Mouse (Mus musculus) A20 (cell line): ENCODE measurements around the gene Zfhx3.

Experiments
- DNase-seq: peaks from one replicate; pipeline ENCODE4 v3.0.0-alpha.2; 2011; ENCODE audit warnings: low read depth, low spot score

Gene Zfhx3

DNA sequence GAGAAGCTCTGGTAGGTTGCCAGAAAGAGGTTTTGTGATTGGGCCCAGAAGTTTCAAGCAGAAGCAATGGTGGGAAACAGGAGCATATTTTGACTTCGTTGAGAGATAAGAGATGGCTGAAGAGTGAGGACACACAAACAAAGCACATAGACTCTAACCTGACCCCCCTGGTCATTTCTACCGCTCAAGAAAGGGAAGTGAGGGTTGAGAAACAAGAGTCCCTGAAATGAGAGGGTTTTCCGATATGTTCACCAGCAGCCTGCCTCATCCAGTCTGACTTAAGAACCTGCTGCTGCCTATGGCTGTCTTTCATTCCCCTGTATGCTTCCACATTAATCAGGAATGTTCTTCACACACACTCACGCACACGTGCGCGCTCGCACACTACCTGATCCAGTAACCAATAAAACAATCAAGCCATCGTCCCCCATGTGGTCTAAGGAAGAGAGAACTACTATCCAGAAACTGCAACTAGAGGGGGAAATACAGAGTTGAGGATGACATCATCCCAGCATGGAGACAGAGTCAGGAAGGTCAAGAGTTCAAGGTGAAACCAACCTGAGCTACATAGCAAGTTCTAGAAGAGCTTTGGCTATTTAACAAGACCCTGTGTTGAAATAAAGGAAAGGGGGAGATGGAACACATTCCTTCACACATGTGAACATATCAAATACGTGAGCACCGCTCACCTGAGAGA lies 649.7 kb downstream of the Zfhx3 start:
- no peak for DNase-seq

DNA sequence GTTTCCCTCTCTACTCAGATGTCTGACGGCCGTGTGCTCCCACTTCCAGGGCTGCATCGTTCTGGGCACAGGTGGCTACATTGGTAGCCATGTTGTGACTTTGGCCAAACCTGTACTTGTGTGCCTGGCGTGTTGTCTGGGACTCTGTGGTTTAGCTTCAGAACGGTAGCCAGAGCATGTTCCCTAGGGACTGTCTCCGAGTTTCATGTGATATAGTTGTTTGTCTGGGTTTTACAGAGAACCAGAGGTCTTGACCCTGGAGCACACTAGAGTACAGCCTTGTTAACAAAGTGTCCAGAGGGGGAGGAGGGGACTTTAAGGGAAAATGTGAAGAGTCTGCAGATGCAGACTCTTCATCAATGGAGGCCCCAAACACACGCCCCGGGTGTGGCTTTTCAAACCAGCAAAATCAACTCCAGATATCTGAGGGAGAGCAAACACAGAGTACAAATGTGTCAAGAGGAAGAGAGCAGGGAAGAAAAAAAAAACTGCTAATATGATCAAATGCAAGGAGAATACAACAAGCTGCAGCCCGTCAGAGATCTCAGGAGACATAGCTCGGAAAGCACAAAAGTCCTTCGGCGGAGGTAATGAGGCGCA lies 650.6 kb downstream of the Zfhx3 start:
- DNase-seq = no peak

DNA sequence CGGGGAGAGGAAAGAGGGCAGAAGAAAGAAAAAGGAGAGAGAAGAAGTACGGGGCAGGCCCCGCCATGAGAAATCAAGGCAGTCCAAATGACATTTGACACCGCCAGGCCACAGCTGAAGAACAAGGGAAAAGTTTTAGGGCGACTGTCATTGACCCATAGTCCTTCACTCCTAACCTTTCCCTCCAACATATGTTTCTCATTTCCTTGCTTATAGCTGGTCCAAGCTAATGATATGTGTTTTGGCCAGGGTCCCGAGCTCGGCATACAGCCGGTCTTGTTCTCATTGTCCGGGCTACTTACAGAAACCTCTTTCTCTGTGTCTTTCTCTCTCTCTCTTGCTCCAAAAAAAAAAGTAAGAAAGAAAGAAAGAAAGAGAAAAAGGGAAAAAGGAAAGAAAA lies 651.4 kb downstream of the Zfhx3 start:
- DNase-seq = no peak

DNA sequence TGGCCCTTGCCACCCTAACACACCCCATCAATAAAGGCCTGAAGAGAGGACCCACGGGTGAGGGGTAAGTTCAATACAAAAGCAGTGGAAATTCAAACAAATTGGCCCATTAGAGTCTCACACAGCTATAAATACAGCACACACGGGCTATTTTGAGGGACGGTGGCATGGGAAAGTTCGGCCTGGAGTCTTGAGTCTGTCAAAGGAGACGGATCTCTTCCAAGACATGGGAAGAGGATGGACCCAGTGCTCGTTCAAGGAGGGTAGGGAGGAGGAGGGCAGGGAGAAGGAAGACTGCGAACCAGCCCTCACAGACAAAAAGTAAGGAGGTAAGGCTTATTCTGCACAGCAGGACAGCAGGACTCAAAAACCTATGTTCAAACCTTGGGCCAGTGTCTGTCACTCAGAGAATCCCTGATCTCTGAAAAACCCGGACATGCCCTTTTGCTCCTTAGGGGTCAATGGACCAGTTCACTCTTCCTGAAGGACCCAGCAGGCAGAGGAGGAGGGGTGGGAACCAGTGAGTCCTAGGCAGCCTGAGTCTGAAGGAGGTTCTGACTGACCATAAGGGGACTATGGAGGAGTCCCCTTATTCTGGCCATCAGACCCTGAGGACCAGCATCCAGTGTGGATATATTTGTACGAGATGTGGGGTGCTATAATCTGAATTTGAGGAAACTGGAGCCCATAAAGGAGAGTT lies 652.1 kb downstream of the Zfhx3 start:
- no peak for DNase-seq

DNA sequence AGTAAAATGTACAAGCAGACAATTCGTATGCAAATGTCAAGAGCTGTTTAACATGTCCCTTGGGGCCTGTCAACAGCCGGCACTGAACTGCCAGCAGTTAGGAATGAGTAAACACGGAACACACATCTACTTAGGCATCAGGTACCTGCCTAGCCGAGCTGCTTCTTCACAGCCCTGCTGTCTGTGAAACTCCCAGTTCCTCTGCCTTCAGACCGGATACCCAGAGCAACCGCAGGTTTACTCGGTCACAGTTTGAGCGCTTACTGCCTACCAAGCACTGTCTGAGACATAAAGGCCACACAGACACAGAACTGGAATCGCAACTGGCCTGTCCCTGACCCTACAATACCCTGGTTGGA lies 652.6 kb downstream of the Zfhx3 start:
- no peak for DNase-seq

DNA sequence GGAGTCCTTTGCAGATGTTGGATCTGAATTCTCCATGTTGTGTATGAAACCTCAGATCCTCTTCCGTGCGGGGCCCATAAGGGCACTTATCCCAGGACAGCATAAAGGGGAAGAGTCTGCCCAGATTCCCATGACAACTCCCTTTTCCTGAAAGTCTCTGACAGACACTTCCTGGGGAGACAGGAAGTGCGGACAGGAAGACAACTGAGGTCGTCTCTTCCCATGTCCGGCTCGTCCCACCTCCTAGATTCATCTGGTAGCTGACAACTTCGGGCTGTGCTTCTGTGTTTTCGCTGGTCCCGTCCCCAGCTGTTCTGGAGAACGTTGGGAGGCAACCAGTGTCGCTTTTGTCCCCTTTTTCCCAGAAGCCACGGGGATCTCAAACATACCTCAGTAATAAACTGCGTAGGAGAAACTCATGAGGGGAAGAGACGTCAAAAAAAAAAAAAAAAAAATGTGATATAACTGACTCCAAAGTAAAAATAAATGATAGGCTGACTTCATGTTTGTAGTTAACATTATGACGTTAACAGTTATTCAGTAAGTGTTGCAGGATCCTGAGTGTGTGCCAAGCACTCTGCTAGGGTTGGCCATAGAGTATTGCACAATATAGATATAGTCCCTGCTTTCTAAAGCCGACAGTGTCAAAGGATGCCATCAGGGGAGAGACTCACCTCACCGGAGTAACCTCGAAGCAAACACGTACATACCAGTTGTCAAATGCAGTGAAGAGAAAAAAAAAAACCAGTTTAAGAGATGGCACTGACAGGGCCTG lies 653.5 kb downstream of the Zfhx3 start:
- no peak for DNase-seq

DNA sequence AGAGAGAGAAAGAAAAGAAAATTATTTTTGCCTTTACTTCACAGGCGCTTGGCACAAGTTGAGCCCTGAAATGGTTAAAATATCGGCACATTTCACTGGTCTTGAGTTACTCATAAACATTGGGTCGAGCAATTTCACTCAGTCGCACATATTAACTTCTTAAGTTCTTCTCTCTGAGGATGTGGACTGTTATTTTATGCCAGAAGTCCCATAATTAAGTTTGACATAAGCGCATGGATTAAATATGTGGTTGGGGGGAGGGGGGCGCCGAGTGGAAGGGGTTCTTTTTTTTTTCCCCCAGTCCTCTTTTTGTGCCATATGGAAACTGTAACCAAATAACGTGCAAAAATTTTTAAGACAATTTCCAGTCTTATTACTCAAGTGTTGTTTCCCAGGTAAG lies 656.6 kb downstream of the Zfhx3 start:
- no peak for DNase-seq

DNA sequence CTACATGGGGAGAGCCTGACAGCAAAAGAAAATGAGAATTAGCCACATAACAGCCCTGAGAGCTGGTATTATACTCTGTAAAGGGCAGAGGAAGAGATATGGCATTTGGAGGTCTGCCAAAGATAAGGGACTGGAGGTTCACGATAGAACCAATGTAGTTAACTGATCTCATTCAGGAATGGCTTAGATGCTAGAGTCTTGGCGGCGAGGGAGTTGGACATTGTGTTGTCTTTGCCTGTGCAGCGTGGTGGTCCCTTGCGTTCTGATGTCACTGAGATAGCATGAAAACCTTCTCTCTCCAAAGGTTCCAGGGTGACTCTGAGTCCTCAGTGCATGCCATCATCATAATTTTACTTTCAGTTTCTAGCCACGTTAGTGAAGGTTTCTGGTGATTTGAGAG lies 657.1 kb downstream of the Zfhx3 start:
- DNase-seq = no peak

DNA sequence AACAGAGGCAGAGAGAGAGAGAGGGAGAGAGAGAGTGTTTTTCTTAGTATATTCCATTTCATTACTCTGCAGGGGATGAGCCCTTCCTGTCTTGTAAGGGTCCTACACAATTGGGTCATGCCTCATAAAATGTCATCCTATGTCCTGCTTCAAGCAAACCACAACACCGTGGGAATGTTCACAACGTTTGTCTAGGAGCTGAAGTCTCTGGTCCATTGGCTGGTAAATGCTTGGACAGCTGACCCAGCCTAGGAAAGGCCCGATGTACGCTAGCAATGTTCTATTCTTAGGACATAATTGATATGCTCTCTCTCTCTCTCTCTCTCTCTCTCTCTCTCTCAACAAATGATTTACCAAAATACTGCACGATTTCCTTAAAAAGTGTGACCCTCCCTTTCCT lies 666.2 kb downstream of the Zfhx3 start:
- DNase-seq = no peak

DNA sequence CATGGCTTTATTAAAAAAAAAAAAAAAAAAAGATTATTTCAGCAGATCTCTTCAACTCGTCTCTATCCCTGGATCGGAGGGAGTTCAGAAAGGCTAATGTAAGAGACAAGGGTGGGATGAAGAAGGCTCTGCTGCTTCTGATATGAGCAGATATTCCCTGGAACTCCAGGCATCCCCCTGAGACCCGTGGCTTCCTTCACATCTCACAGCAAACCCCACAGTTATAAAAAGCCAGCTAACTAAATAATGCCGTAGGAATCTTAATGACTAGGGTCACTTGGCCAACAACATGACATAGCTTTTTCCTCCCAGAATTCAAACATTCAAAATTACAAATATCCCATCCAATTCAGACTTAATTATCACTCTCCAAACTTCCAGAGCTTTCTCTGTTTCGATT lies 666.7 kb downstream of the Zfhx3 start:
- DNase-seq = no peak

DNA sequence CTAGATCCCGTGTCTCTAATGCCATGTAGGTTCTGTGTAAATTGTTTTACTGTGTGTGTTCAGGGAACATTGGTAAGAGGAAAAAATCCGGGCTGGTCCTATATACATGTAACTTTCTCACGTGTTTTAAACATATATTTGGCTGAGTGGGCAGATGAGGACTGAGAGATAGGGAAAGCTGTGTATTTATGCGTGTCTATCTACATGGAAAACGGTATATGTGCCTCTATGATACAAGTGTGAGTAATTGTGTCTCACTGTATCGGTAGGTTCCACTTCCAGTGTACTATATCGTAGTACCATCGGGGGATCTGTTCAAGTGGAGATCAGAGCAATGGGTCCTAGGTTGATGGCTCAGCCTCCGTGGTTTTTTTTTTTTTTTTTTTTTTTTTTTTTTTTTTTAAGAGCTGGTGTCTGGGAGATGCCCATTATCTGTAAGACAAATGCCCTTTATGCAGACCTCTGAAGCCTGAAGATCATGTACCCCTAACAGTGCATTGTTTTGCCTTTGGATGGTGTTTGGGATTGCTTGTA lies 668.8 kb downstream of the Zfhx3 start:
- DNase-seq = no peak

DNA sequence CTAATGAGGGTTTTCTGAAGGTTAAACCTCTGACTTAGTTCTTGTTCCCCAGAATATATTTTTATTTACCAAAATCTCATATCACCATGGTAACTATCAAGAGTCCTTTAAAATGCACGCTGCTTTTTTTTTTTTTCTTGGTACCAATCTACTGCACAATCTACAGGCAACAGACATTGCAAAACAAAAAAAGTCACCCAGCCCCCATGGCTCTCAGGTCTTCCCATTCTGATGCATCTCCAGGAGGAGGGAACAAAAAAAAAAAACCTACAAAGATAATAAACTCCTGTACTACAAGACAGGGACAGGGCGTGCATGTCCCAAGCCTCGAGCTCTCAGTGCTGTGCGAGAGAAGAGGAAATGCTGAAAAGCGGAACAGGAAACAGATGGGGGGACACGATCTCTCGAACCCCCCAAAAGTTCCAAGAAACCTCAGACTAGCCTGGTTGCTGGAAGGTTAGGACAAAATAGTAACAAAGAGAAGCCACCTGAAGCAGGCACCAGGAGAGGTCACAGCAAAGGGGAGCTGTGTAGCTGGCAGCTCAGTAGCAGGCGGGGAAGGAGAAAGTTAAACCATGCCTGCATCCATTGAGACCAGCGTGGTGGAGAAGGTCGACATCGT lies 669.5 kb downstream of the Zfhx3 start:
- DNase-seq = no peak

DNA sequence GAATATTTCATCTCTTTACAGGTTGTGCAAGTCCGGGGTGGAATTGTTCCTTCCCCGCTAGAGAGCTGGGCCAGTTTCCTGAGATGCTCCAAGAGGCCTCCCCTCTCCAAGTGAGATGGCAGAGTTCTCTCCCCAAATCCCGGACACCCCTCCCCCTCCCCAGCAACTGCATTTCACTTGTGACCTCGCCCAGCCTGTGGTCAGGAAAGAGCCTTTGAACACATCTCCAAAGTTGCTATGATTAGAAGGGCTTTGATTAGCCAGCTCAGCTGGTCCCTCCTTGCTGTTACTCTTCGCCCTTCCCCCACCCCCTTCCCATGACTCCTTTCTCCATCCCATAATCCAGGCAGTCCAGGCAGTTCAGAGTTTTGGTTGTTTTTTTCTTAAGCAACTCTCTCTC lies 670.4 kb downstream of the Zfhx3 start:
- DNase-seq = no peak

DNA sequence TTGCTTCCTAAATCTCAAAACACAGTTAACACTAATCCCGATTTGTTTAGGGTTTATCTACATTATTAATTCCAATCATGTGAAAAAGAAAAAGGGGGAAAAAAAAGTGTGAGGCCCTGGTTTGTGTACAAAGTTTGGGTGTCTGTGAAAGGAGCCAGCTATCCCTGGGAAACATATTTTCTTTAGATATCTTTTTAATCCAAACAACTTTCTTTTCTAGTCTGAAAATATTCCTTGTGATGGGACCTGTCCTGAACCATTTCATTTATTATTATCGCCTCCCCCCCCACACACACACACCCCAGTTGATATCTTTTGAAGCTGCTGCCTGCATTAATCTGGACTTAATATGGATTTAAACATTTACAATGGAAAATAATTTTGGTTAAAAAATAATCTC lies 670.8 kb downstream of the Zfhx3 start:
- no peak for DNase-seq

DNA sequence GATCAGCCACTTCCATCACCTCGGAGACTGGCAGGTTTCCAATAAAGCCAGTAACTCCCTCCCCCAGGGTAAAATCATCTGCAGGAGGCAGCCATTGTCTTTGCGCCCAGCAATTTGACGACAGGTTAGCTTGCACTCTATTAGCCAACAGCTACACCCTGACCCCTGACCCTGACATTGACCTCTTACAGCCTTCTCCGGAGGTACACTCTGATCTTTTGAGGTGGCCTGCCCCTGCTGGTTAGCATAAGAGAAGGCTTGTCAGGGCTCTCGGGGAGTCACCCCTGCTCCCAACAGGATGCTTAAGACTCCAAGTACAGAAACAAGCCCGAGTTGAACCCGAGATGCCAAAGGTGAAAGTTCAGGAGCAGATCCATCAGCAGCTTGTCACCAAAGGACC lies 678.9 kb downstream of the Zfhx3 start:
- DNase-seq = no peak

DNA sequence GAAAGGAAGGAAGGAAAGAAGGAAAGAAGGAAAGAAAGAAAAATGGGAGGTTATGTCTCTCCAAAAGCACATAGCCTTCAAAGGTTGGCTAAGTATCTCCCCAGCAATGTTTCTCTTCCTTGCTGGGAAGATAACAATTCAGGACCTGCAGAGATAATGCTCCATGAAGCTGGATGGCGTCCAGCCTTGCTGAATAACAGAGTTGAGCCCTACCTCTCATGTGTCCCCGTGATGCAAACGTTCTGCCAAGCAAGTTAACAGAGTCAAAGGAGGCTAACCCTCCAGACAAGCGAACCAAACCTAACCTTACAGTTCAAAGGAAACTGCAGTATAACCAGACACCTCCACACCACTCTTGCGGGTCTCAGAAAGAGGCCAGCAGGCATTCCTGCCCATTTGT lies 681.2 kb downstream of the Zfhx3 start:
- DNase-seq = no peak

DNA sequence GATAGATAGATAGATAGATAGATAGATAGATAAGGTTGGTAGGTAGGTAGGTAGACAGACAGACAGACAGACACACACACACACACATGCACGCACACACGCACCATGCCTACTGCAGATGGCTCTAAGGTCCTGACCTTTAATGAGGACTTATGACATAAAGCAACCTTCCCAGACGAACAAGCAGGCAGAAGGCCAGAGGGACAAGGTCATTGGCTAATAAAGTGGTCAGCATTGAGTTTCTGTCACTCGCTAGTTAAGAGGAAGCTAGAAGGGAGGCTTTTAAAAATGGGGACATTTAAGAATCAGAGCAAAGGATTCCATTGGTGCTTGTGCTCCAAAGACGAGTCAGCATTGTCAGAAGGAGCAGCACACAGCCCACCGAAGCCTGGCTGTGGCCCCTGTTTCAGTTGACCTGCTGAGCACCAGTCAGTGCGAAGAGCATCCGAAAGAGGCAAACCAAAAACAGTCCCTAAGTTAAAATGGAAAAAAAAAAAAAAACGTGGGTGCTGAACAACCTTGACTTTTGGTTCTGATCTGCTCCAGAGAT lies 683.2 kb downstream of the Zfhx3 start:
- no peak for DNase-seq

DNA sequence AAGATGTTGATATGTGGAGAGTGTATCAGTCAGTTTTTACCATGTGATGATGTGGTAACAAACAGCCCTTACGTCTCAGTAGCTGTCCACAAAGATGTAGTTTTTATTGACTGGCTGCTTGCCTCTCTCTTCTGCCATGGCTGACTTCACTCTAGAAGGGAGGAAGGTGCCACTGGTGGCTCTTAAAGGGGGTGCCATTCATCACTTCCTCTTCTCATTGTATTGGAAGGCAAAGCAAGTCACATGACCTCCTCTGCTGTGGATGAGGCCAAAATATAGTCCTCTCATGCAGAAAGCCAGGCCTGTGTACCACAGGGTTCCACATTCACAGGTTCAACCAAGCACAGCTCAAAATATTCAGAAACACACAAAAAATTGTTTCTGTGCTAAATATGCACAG lies 688.6 kb downstream of the Zfhx3 start:
- DNase-seq = no peak

DNA sequence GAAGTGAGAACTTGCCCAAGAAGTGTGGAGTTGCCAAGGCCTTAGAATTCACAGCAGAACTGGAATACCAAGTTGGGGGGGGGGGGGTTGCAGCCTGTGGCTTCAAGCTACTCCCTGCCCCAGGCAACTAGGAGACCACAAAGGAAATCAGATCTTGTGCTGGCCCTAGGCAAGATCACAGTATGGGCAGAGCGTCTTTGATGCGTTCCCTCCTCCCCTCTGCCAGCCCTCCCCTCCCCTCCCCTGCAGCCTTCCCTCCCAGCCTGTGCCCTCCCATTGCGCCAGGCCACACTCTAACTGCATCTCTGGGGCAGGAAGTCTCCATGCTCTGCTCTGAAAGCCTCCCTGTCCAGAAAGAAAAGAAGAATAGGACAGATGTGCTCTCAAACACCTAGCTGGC lies 691.8 kb downstream of the Zfhx3 start:
- DNase-seq = no peak

DNA sequence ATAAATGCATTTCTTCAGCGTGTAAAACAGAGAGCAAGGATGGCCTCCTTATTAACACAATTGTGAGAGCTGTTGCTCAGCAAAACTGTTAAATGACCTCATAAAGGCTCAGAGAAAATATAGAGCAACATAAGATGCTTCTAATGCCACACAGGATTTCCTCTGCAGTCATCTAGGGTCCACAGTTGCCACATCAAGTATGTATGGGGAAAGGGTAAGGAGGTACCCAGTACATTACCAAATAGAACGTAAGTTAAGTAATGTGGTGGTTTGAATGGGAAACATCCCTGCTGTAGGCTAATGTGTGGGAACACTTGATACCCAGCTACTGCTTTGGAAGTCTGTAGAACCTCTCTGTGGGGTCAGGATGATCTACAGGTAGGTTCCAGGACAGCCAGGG lies 695.4 kb downstream of the Zfhx3 start:
- DNase-seq = no peak

DNA sequence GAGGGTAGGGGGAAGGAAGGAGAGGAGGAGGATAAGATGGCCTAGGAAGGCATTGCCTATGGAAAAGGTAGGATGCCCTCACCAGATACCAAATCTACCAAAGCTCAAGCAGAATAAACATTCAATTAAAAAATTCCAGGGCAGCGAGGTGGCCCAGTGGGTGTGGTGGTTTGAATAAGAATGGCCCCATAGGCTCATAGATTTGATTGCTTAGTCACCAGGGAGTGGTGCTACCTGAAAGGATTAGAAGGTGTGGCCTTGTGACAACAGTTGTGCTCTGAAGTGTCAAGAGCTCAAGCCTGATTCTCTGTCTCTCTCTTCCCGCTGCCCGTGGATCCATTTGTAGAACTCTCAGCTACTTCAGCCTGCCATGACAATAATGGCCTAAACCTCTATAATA lies 703.2 kb downstream of the Zfhx3 start:
- DNase-seq = no peak

DNA sequence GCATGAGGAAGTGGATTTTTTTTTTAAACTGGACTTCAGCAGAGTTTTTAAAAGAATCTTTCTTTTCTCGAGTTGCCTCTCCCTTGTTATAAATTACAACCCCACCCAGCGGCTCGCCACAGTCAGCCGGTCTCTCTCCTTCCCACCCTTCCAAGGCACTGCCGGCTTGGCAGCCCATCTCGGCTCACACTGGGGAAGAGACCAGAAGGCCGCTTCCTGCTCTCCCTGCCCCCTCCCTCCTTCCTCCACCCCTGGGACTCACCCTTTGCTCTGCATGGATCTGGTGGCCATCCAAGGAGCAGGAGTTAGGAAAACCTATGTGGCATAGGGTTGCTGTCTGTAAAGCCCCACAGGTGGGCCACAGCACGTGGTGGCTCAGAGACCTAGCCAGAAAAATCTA lies 705.1 kb downstream of the Zfhx3 start:
- no peak for DNase-seq
